Mouse (Mus musculus) mouse trophoblast stem cell (cell line): ENCODE measurements around the gene Manbal.

Experiments used
- in situ Hi-C, 2 experiments: fragments of 300-500 bp; cut with MseI, MboI; formaldehyde crosslinking; loops; 2 replicates in 1 of 2; 3 replicates in 1 of 2; pipeline ENCODE4 v1.15.1; 2025

The Manbal gene

DNA sequence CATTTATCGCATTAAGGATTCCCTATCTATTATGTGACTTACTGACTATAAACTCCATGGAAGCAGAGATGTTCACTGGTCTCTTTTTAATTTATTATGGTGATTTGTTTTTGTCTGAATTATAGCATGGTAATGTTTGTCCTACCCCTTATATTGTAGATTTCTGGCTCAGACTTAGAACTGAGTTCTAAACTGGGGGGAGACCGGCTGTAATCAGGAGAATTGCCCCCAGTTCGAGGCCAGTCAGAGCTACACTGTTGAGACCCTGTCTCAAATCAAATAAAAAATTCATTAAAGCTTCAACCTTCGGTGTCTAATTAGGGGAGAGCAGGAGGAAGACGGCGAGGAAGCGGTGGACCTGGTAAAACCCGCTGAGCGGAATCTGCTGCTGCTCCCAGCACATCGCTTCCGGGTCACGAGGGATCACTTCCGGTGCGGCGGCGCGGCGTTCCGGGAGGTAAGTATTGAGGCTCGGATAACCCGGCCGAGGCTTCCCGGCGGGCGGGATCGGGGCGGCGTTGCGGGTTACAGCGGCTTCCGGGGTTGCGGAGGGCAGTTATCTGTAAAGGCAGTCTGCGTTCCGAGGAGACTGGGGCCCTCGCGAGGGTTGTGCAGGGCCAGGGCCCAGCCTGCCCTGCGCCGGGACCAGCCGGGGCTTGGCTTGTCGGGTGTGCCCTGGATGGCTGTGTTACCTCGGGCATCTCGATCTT lies at the start of gene Manbal:
Manbal (plus strand) TSS at position 411 of the 710 bp plus-strand sequence.
- in situ Hi-C loops: no loop called here

DNA sequence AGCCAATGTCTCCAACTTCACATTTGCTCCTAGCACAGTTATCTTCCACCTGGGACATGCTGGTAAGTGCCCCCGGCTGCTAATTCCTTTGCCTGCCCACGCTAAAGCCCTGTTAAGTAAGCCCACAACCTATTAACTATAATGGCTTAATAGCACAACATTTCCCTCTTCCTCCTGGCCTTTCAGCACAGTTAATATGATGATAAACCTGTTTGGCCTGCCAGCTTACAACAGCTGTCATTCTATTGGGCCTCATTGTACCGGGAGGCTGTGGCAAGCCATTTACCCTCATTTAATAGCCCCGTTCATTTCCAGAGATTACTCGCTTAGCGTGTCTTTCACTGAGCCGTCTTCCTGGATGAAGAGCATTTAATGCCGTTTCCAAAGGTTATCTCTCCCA lies 47.3 kb upstream of the Manbal start:
- in situ Hi-C loops: no loop called here

DNA sequence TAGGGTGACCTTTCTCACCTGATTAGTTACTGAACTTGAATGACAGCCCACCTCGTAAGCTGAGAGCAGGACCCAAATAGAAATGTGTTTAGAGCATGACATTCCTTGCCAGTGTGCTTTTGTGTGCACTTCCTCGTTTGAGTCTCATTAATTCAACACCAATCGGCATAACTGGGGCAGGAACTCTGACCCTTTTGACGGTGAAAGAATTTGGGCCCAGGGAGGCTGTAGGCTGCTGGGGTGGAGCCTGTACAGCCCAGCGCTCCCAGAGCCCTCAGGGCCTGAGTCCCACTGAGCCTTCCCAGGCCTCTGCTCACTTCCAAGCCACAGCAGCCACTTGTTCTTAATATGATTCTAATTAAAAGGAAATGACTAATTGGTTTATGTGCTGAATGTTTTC lies 46.5 kb upstream of the Manbal start:
- in situ Hi-C loops: no loop called here

DNA sequence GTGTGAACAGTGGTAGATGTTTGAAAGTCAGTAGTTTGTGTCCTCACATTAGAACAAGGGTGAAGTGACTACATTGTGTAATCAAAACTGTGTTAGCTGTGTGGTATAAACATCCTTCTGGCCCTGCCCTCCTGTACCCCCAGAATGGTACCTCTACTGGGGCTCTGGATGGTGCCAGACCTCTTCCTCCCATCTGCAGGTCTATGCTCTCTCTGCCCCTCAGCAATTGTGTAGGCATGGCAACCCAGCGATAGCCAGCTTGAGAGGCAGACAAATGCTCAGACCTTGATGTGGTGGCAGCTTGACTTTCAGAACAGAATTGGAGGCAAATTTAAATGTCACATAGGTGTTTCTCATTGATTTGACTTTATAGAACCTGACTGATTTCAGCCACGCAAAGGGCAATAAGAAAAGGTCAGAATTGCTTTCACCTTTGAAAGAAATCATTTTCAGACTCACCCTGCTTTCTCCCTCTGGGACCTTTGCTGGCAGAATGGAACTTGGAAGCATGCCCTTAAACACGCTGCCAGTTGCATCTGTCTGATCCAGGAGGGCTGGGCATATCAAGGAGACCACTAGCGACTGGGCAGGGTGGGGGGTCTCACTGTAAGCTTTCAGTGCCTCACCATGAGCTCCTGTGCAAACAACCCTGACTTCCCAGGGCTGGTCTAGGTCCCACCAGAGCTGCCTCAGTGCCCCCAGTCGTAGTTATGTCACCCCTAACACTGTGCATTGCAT lies 45.2 kb upstream of the Manbal start:
- in situ Hi-C loops: no loop called here

DNA sequence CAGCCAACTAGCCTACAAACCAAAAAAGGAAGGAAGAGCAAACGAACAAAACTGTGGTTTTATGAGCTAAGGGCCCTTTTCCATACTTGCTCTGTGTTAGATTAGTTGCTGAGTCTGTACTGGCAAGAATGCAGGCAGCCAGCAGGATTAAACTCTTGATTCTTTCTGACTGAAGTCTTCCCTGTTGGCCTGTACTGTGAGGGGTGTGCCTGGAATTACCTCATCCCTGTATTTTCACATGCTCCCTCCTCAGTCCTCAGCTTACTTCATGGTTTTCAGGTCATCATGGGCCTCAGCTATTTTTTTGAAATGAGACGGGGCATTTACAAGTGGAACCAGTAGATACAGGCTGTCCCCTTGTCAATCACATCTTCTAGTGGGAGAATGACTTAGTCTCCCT lies 42.2 kb upstream of the Manbal start:
- in situ Hi-C loops: no loop called here

DNA sequence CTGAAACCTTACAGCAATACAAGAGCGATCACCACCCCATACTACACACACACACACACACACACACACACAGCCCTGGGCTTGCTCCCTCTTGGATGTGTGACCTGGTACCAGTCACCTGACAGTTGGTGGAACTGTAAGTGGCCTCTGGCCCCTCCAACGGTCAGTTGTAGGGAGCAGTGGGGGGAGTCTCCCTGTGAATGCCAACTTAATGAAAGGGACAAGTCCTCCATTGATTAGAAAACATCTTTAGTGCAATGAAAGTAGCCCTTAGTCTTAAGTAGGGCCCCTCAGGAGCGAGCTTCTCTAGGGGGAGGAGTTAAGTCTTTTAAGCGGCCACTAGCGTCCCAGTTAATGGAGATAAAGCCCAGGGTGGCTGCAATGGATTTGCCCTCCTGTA lies 39.3 kb upstream of the Manbal start:
- in situ Hi-C loops: no loop called here

DNA sequence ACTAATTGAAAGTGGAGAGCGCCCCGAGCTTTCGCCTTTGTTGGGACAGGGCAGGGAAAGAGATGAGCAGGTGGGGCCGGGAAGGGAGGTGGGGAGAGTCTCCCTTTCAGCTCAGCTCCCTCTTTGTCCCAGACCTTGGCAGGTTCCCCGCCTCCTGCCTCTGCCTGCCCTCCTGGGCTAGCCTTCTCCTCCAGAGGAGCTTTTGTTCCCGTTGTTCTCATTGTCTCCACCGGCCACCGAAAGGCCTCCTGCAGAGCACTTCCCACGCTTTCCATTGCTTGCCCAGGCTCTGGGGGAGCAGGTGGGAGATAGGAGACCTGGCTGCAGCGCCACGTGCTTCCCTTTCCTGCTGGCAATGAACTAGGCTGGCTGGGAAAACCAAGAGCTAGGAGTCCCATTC lies 38.8 kb upstream of the Manbal start:
- in situ Hi-C loops: no loop called here

DNA sequence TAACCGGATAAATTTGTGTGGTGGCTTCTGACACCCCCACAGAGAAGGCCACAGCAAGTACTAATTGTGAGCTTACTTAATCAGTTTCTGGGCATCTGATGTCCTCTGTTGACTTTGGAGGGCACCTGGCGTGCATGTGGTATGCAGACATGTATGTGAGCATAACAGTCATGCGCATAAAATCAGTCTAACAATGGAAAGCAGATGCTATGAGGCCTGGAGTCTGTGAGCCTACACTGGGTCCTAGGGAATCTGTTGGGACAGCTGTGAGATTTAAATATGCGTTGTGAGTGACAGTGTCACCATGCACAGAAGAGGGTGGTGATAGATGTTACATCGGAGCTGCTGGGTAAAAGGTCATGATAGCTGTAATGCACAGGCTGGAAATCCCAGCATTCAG lies 35.3 kb upstream of the Manbal start:
- in situ Hi-C loops: loop anchor here in 1 of 2 experiments (10.0 kb wide), 1 partner anchor 243 kb away; the partner anchor contains the start of gene Blcap

DNA sequence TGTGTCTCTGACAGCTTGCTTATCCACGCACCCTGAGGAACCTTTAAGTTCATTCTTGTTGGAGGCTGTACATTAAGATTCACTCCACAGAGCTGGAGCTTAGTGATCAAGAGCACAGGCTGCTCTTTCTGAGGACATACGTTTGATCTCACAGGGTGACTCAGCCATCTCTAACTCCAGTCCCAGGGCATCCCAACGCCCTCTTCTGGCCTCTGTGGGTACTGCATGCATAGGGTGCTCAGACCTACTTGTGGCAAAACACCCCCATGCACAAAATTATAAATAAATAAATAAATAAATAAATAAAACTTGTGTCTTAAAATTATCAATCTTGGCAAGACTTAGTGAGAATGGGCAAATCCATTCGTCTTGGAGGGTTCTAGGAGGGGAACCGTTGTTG lies 28.7 kb upstream of the Manbal start:
- in situ Hi-C loops: loop anchor here in 1 of 2 experiments (10.0 kb wide), 1 partner anchor 236 kb away; the partner anchor contains the start of gene Blcap

DNA sequence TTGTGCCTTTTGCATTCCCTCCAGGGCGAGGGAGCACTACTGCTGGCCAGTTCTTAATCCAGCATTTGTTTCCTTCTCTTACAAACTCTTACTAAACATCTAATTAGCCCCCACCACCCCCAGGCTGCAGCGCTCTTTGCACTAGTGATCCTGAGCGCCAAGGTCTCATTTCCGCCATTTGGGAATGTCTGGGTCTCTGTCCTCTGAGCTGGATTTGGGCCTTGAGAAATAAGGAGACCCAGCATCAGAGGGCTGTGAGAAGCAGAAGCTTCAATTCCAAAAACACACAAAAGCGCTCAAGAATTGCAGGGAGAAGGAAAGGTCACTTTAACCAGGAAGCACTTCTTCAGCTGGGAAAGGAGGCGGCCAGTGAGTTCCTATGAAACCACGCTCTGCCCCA lies 27.9 kb upstream of the Manbal start:
- in situ Hi-C loops: loop anchor here in 1 of 2 experiments (10.0 kb wide), 1 partner anchor 235 kb away; the partner anchor contains the start of gene Blcap

DNA sequence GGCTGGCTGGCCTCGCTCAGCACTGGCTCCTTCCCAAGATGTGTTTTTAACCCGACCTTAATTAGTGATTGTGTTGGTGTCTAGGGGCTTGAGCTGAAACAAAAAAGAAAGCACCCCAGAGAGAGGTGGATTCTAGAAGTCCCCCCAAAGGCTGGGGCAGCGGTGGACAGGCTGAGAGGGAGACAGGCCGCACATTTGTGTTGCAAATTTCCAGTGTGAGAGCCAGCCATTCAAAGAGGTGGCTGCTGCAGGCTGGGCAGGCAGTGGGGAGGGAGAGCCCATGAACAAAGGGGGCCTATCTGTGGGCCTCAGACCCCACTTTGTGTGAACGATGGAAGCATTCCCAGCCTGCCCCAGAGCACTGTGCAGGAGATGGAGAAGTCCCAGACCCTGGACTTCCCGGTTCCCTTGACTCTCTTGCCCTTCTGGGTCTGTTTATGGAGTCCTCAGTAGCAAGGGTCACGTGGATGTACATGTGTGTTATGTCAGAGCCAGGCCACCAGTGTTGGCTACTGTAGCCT lies 27.1 kb upstream of the Manbal start:
- in situ Hi-C loops: loop anchor here (5.0 to 10.0 kb wide), 3 partner anchors 117 to 232 kb away; partner anchors contain the start of gene Blcap (in 1 of the 2)

DNA sequence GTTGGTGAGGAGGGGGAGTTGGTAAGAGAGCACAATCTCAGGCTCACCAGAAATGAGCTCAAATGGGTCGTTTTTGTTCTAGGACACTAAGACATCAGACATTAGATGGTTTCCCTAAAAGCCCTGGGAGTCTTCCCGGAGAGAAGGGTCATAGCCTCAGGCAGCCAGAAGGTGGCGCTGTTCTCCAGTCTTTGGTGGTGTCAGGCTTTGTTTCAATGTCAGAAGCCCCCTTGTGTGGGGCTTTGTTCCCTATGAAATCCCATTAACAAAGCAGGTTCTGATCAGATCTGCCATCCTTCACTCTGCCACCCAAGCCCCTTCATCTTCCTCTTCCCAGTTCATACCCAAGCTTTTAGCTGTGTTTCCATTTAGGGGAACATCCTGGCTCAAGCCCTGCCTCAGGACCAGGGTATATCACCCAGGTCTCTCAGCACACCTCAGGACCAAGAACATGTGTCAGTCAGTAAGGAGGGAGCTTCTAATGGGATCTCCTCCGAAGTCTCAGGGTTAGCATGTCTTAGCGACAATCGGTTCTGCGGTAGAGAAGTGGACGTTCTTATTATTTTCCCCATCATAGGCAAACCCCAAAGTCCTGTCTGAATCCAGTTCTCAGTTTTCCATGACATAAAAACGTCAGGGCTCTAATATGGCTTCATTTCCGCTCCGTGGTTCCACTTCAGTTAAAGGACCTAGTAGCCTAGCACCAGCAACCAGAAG lies 25.7 kb upstream of the Manbal start:
- in situ Hi-C loops: loop anchor here (5.0 to 10.0 kb wide), 3 partner anchors 116 to 231 kb away; partner anchors contain the start of gene Blcap (in 1 of the 2)

DNA sequence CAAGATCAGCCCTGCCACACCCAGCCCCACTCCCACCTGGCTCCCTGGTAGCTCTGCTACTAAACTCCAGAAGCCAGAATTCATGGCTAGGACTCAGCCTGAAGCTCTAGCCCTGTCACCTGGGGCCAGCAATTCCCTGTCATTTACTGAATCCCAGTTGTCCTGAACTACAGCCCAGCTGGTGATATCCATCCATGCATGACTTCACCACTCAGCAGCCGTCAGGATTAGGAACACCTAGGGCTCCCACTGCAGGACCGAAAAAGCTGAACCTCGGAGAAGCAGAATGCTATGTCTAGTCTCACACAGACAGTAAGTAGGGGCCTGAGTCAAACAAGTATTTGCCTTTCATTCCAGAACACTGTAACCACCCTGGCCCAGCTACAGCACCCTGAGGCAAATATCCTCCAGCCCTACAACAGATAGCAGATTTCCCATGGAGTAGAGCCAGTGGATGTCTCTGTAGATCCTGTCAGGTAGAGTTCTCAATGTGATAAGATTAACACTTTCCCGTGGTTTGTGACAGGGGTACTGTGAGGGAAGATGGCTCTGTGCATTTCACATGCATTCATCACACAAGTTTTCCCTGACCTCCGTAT lies 25.0 kb upstream of the Manbal start:
- in situ Hi-C loops: loop anchor here (5.0 to 10.0 kb wide), 3 partner anchors 115 to 230 kb away; partner anchors contain the start of gene Blcap (in 1 of the 2)

DNA sequence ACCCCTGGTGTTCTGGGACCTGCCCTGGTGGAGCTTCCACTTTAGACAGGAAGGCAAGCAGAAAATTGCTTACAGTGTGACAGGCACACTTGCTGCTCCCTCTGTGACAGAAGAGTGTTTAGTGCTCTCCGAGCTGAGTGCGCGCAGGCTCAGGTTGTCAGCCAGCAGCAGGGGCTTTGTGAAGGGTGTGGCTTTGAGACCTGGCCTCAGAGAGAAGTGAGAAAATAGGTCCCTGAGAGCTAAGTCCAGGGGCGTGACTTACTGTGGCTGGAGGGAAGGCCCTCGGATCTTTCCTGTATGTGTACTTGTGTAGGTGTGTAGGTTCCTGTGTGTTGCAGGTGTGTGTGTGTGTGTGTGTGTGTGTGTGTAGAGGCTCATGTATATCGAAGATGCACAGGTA lies 24.1 kb upstream of the Manbal start:
- in situ Hi-C loops: loop anchor here (5.0 to 10.0 kb wide), 3 partner anchors 114 to 229 kb away; partner anchors contain the start of gene Blcap (in 1 of the 2)

DNA sequence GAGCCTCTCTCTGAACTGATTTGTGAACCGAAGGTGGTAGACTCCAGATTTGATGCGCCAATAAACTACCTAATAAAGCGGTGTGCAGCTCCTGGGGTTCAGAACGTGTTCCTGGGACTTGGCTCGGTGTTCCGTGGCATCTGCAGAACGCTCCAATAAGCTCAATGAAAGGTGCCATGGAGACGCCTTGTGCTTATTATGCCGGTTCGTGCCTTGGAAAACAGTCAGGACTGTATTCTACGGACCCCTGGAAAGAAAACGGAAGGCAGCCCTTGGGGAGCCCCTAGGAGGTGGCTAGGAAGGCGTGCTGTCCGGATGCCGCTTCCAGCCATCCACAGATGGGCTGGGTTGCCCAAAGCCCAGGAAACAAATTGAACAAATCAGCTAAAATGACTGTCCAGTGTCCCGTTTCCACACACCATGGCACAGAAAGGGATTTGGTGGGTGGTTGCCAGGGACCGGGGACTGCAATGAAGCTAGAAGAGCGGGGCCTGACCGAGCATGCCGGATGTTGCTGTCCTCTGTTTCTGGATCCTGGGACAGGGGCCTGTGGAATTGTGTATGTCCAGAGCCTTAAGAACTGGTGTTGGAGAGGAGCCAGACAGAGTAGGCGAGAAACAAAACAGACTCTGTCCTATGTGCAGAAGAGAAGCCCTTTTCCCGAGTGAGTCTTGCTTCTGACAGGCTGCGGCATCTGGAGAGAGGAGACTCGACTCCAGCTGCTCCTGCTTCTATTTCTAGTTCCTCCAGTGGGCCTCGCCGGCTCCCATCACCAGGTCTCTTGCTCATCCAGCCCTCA lies 19.8 kb upstream of the Manbal start, which contains the start of gene Ghrh:
Ghrh (minus strand) TSS at position 146 of the 799 bp plus-strand sequence.
- in situ Hi-C loops: loop anchor here in 1 of 2 experiments (10.0 kb wide), 1 partner anchor 117 kb away; no protein-coding TSS in a partner anchor

DNA sequence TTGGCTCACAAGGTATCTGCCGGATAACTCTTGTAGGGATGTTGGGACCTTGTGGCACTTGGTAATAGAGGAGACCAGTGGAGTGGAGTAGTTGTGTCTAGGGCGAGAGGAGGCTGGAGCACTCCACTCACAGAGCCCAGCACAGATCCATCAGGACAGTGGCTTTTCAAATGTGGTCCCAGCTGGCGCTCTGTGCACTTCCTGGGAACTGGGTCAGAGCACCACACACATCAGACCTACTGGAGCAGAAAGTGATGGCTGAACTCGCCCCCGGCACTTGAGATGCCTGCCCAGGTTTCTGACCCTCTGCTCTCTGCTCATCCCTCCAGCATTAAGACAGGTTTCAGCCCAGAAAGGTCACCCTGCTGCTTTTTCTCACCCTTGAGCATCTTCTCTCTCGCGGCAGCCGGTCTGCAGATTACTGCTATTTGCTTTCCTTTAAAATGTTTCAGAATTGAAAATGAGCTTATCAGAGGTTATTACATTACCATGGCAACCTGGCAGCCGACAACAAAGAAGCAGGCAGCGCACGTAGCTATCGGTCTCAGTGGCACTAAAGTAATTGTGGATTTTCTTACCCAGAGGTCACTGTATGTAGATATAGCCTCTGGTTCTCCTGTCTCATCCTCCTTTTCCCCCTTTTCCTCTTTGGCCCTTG lies 18.1 kb upstream of the Manbal start:
- in situ Hi-C loops: loop anchor here in 1 of 2 experiments (10.0 kb wide), 1 partner anchor 116 kb away; no protein-coding TSS in a partner anchor

DNA sequence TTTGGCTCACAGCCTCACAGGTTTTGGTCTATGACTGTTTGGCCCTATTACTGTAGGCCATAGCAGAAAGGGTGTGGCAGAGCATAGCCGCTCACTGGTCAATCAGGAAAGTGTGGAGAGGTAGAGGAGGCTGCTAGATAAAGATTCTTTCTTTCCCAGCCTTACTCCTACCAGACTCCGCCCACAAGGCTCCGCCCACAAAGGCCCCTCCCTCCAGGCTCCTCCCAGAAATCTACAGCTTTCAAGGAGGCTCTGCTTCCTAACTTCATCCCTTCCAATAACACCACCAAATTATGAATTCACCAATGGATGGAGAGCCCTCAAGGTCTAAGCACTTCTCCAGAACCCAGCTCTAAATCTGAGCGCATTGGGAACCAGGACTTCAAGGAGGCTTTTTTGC lies 14.2 kb upstream of the Manbal start:
- in situ Hi-C loops: no loop called here

DNA sequence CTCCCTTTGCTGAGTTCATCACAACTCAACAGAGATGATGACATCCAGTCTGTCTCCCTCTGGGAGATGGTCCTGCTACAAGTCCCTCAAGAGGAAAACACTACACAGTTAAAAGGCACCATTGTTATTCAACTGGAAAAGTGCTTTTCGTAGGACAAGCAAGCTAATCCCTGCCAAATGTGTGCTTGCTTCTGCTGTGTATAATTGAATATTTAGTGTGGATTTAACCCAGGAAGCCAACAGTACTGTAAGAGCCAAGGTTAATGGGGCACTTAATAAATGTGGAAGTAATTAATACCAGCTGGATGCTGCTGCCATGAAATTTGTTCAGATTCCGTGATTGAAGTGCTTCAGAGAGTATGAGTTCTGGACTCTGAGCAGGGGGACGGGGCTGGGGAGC lies 13.3 kb upstream of the Manbal start:
- in situ Hi-C loops: no loop called here

DNA sequence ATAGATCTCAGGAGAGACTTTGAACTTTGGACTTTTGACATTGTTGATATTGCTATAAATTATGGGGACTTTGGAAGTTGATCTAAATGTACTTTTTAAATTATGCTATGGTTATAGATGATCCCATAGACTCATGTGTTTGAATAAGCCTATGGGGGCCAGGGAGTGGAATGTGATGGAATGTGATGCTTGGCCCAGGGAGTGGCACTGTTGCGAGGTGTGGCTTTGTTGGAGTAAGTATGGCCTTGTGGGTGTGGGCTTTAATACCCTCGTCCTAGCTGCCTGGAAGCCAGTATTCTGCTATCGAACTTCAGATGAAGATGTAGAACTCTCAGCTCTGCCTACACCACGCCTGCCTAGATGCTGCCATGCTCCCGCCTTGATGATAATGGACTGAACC lies 7.4 kb upstream of the Manbal start:
- in situ Hi-C loops: no loop called here

DNA sequence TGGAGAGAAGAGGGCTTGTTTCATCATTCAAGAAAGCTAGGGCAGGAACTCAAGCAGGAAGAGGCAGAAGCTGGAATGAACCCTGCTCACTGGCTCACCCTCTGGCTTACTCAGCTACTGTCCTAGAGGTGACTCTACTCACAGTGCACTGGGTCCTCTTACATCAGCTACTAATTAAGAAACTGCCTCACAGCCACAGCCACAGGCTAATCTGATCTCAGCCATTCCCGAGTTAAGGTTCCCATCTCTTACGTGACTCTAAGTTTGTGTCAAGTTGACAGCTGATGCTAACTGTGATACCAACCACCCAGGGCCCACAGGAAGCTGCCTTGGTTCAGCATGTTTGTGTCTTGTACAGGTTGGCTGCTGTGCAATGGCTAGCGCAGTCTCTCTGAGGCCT lies 4.4 kb upstream of the Manbal start:
- in situ Hi-C loops: no loop called here
